Mouse (Mus musculus) liver, adult 2 months (tissue): Measurements from ENCODE around the gene Tmem135.

ENCODE experiments used
- CTCF ChIP-seq: fragments of 200-500 bp; IDR thresholded peaks from 2 replicates; pipeline ENCODE4 v1.5.1; 2011; ENCODE audit warnings: low read depth, low read length, control low read depth
- POLR2A ChIP-seq: fragments of 200-500 bp; IDR thresholded peaks from 2 replicates; pipeline ENCODE4 v1.6.1; 2011; ENCODE audit warnings: low read length, control low read depth; ENCODE audit not compliant: insufficient read depth; ENCODE audit errors: extremely low read depth

GRCm38 (mm10) chr7:89257871-89258502 lies 146.0 kb downstream of the Tmem135 start:
- TF ChIP-seq CTCF = no peak
- TF ChIP-seq POLR2A = no peak
